Mouse (Mus musculus) midbrain, embryonic 12.5 days (tissue): ENCODE measurements around the gene Usp26. TPM values are rescaled to one million over a fixed set of nuclear protein-coding genes. Genes with fewer than 3 reads are reported as not detected.

ENCODE experiments used
- ATAC-seq: fragments of 200-750 bp; cut with Nextera tagmentation; 2 replicates; pipeline ENCODE4 v1.8.0; 2017; ENCODE audit warnings: low read depth, moderate TSS enrichment, moderate library complexity; ENCODE audit not compliant: low FRiP score
- H3K27ac ChIP-seq: fragments of 300-500 bp; sonication (generic); replicated peaks from 2 replicates; pipeline ENCODE4 v1.5.1; 2016; ENCODE audit warnings: mild to moderate bottlenecking
- H3K27me3 ChIP-seq: fragments of 300-500 bp; sonication (generic); 2 replicates; pipeline ENCODE4 v1.6.1; 2016; ENCODE audit warnings: mild to moderate bottlenecking
- H3K36me3 ChIP-seq: fragments of 300-500 bp; sonication (generic); 2 replicates; pipeline ENCODE4 v1.6.1; 2016
- H3K4me1 ChIP-seq: fragments of 300-500 bp; sonication (generic); 2 replicates; pipeline ENCODE4 v1.6.1; 2016
- H3K4me2 ChIP-seq: fragments of 300-500 bp; sonication (generic); replicated peaks from 2 replicates; pipeline ENCODE4 v1.6.1; 2016; ENCODE audit warnings: mild to moderate bottlenecking, moderate library complexity
- H3K4me3 ChIP-seq: fragments of 300-500 bp; sonication (generic); 2 replicates; pipeline ENCODE4 v1.5.1; 2016; ENCODE audit warnings: mild to moderate bottlenecking
- H3K9ac ChIP-seq: fragments of 300-500 bp; sonication (generic); replicated peaks from 2 replicates; pipeline ENCODE4 v1.6.1; 2016; ENCODE audit warnings: mild to moderate bottlenecking, moderate library complexity
- H3K9me3 ChIP-seq: fragments of 300-500 bp; sonication (generic); 2 replicates; pipeline ENCODE4 v1.6.1; 2016; ENCODE audit warnings: mild to moderate bottlenecking
- WGBS: fragments of 180-500 bp; shearing (Covaris S2); methylation state at CpG from one replicate; pipeline ENCODE4 v1.1.7; 2016; 5-methylcytosine and 5-hydroxymethylcytosine counted together
- polyA plus RNA-seq: library from polyadenylated mRNA; unstranded; fragments of >200 nt; fragmentation: Nextera tagmentation; extraction: Ambion mirVana; gene quantifications from 2 replicates; pipeline ENCODE4 v1.2.1, GENCODE M21; 2016

Usp26 gene
- not detected in 2 replicates for polyA plus RNA-seq

DNA sequence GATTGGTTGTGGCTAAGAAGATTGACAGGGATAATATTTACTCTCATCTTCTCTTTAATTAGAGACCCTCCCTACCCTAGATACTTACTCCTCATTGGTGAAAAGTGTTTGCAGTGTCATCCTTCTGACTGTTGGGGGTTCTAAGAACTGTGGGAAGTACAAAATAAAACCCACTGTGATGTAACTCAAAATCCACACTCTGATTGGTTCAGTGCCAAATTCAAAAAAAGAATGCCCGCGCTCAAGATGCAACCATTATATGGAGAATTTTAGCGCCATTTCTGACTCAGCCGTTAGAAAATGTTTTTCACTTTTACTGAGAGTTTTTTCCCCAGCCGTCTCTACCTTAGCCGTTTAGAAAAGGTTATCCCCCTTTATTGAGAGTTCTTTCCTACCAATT, at the start of gene Usp26:
Gene Usp26 (minus strand): TSS at position 101 of the 400 bp plus-strand sequence.
- Histone ChIP-seq H3K27ac (no peak within 1 kb of the TSS), H3K9me3 (0 out of 2 replicates have a peak, but pooled peaks cover 4% of the 10 kb centered on the region), H3K9ac (no peak within 1 kb of the TSS), H3K4me2 (no peak within 1 kb of the TSS), H3K4me1 (no peaks in the 10 kb centered on the region), H3K27me3 (no peaks in the 10 kb centered on the region), H3K4me3 (no peak within 1 kb of the TSS), H3K36me3 (no peaks in the 10 kb centered on the region)
- 92% methylated on average over 6 of the region's 6 CpGs for WGBS
- no peak for ATAC-seq

DNA sequence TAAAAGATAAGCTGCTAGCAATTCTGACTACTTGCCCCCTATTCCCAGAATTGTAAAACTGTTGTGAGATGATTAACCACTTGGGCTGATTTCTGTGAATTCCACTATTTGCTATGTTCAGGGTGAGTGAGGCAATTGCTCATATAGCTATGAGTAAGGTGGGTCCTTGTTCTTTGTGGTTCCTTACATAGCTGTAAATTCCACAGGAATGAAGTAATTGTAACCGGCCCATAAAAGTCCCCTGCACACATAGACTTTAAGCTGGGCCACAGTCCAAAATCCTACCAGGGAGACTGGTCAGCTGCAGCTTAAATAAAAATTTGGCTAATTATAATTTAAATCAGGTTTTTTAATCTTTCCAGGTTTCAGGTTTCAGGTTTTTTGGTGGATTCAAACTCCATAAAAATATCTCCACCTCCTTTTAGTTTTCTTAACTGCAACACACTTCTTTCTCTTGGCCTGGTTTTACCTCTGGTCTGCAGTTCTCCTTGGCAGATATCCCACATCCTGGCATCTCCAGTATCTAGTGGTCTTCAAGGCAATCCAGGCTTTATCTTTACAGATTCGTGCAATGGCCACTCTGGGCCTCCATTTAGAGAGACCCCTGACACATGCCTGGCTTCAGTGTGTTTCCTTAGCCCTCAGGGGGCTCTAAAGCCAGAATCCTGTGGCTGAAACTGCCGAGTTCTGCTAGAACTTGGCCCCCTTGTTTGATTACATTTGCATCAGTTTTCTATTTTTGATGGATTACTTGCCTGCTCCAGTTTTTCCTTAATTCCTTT, 13.6 kb upstream of the Usp26 start:
- Histone ChIP-seq H3K36me3 (no peaks in the 10 kb centered on the region), H3K4me2 (no peak overlapping the region), H3K9me3 (no peaks in the 10 kb centered on the region), H3K9ac (no peak overlapping the region), H3K4me3 (no peak overlapping the region), H3K27ac (no peak overlapping the region), H3K27me3 (no peaks in the 10 kb centered on the region), H3K4me1 (no peaks in the 10 kb centered on the region)
- no peak for ATAC-seq
- 63% methylated on average over 3 of the region's 3 CpGs for WGBS

DNA sequence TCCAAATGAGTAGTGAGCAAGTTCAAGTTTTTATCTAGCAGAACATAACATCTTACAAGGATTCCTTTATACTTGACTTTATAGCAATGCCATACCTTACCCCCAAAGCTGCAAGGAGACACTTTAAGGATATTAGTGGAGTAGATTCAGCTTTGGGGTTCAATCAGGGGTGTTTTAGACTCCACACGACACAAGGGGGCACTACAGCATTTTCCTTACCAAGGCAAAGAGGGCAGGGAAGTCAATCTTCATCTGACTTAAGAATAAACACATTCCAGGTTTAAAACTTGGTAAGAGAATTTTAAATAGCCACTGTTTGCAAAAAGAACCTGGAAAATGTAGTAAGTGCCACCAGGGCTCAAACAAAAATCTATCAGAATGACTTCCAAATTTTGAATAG, 33.6 kb downstream of the Usp26 start:
- H3K4me1 ChIP-seq: no peaks in the 10 kb centered on the region
- no peaks in the 10 kb centered on the region for H3K36me3 ChIP-seq
- H3K27ac ChIP-seq: no peak overlapping the region
- H3K9me3 ChIP-seq: no peaks in the 10 kb centered on the region
- no peak for ATAC-seq
- 15% methylated on average over 1 of the region's 1 CpGs for WGBS
- H3K9ac ChIP-seq: no peak overlapping the region
- no peak overlapping the region for H3K4me3 ChIP-seq
- H3K27me3 ChIP-seq: no peaks in the 10 kb centered on the region
- H3K4me2 ChIP-seq: no peak overlapping the region

DNA sequence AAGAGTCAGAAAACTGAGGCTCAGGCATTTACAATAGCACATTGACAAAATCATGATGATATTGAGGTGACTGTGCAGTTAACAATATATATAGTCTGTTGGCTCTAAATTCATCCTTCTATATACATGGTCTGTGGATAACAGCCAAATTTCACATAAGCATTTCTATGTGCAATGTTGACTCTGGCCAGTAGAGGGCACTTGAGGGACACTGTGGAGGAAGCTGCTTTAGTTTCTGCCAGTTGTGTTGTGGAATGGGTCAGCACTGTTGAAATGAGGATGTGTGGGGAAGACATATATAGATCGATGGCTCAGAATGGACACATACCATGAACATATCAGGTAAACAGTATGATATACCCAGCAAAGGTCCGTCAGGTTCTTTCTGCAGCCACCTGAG, 64.6 kb downstream of the Usp26 start:
- Histone ChIP-seq H3K9me3 (no peaks in the 10 kb centered on the region), H3K4me1 (no peaks in the 10 kb centered on the region), H3K27ac (no peak overlapping the region), H3K27me3 (no peaks in the 10 kb centered on the region), H3K4me2 (no peak overlapping the region), H3K9ac (no peak overlapping the region), H3K36me3 (no peaks in the 10 kb centered on the region), H3K4me3 (no peak overlapping the region)
- WGBS: 69% methylated on average over 2 of the region's 2 CpGs
- ATAC-seq: no peak

DNA sequence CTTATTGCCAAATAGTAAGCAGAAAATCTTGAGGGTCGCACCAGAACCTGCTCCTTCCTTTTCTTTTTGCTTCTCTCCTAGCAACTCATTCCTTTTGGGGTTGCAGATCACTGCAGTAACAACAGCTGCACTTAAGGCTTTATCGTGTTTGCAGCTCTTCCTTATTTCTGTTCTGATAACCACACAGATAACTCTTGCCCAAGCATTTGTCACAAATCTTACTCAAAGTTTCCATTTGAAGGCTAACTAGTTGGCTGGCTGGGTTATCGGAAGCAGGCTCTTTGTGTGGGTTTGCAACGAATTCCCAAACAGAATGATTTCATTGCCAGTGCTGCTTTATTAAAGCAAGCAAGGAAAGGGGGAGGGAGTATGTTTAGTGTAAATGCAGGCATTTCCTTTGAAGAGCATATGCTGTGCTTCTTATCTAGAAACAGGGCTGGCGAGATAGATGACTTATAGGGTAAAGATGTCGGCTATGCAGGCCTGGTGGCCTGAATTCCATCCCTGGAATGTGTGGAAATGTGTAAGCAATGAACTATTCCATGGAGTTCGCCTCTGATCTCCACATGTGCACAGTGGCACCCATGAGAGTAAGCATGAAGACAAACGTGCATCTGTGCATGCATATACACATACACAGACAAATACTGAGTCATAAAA, 86.8 kb downstream of the Usp26 start:
- H3K36me3 ChIP-seq: no peaks in the 10 kb centered on the region
- H3K9me3 ChIP-seq: no peaks in the 10 kb centered on the region
- H3K4me1 ChIP-seq: no peaks in the 10 kb centered on the region
- no peak overlapping the region for H3K9ac ChIP-seq
- no peak overlapping the region for H3K4me3 ChIP-seq
- H3K27me3 ChIP-seq: no peaks in the 10 kb centered on the region
- ATAC-seq: no peak
- H3K4me2 ChIP-seq: no peak overlapping the region
- no peak overlapping the region for H3K27ac ChIP-seq
- WGBS: 78% methylated on average over 8 of the region's 8 CpGs

DNA sequence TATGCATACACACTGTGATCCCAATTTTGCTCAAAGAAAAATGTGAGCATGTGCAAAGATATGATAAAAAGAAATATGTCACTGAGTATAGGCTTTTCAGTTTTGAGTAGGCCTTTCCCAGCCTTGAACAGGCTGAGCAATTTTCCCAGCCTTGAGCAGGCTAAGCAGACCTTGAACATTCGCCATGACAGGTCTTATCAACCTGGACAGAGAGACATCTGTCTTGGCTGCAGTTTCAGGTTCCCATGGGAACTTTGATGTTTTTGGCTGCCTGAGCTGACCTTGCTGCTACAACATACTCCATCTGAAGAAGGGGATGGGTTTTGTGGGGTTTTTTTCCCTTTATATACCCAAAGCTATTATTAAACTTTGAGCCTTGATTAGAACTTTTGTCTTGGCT, 88.0 kb downstream of the Usp26 start:
- H3K36me3 ChIP-seq: no peaks in the 10 kb centered on the region
- no peak for ATAC-seq
- H3K27me3 ChIP-seq: no peaks in the 10 kb centered on the region
- no peaks in the 10 kb centered on the region for H3K9me3 ChIP-seq
- 78% methylated on average over 1 of the region's 1 CpGs for WGBS
- no peak overlapping the region for H3K4me3 ChIP-seq
- no peaks in the 10 kb centered on the region for H3K4me1 ChIP-seq
- no peak overlapping the region for H3K9ac ChIP-seq
- H3K4me2 ChIP-seq: no peak overlapping the region
- no peak overlapping the region for H3K27ac ChIP-seq

Other genes with a start within 250 kb of the Usp26 start
- gene Hs6st2, start 119.4 kb downstream of the Usp26 start, polyA plus RNA-seq: 12.4 and 15.4 TPM in 2 replicates
- gene 1700080O16Rik, start 171.5 kb upstream of the Usp26 start, polyA plus RNA-seq: not detected in 2 replicates